Mouse (Mus musculus): Measurements from ENCODE around the gene BC025920. TPM values are rescaled to one million over a fixed set of nuclear protein-coding genes. Genes with fewer than 3 reads are reported as not detected.

Gene BC025920
- polyA plus RNA-seq (2015; fragmentation: Nextera tagmentation; extraction: Ambion mirVana) = 1.7 and 2.1 TPM in 2 replicates

GRCm38 (mm10) chr10:81605974-81606751 is at the start of gene BC025920:
Gene BC025920, plus strand, starts transcription at chr10:81606270.
- Histone ChIP-seq H3K4me2 (peak within 1 kb of the TSS; percentile 71), H3K9ac (peak within 1 kb of the TSS; percentile 50), H3K27ac (replicated peaks) (peak within 1 kb of the TSS; percentile 88), H3K9me3 (no peaks in the 10 kb centered on the region), H3K36me3 (no peaks in the 10 kb centered on the region), H3K4me3 (peak within 1 kb of the TSS; percentile 48), H3K27me3 (peaks cover 8% of the 10 kb centered on the region; the same call in 1 of the 2 replicates), H3K4me1 (replicated peaks) (peaks cover 34% of the 10 kb centered on the region)
- WGBS = under 1% methylated on average over 39 of the region's 39 CpGs
- peak; percentile 92 for ATAC-seq (ENCODE audit: low FRiP score, low read depth)

- Histone ChIP-seq H3K27me3 (no peaks in the 10 kb centered on the region), H3K4me2 (no peak overlapping the region), H3K4me1 (replicated peaks) (peaks cover 27% of the 10 kb centered on the region), H3K27ac (replicated peaks) (no peak overlapping the region), H3K4me3 (no peak overlapping the region), H3K9me3 (no peaks in the 10 kb centered on the region), H3K9ac (no peak overlapping the region), H3K36me3 (no peaks in the 10 kb centered on the region)
- 77% methylated on average over 3 of the region's 3 CpGs for WGBS
- ATAC-seq (ENCODE audit: low FRiP score, low read depth) = no peak
Observed at GRCm38 (mm10) chr10:81556282-81556681, 49.8 kb upstream of the BC025920 start.

- Histone ChIP-seq H3K27ac (replicated peaks) (no peak overlapping the region), H3K4me1 (replicated peaks) (peaks cover 30% of the 10 kb centered on the region), H3K9ac (no peak overlapping the region), H3K4me2 (no peak overlapping the region), H3K4me3 (no peak overlapping the region), H3K27me3 (no peaks in the 10 kb centered on the region), H3K36me3 (no peaks in the 10 kb centered on the region), H3K9me3 (no peaks in the 10 kb centered on the region)
- no peak for ATAC-seq (ENCODE audit: low FRiP score, low read depth)
- 79% methylated on average over 1 of the region's 1 CpGs for WGBS
Observed at GRCm38 (mm10) chr10:81557491-81557890, 48.6 kb upstream of the BC025920 start.

DNA sequence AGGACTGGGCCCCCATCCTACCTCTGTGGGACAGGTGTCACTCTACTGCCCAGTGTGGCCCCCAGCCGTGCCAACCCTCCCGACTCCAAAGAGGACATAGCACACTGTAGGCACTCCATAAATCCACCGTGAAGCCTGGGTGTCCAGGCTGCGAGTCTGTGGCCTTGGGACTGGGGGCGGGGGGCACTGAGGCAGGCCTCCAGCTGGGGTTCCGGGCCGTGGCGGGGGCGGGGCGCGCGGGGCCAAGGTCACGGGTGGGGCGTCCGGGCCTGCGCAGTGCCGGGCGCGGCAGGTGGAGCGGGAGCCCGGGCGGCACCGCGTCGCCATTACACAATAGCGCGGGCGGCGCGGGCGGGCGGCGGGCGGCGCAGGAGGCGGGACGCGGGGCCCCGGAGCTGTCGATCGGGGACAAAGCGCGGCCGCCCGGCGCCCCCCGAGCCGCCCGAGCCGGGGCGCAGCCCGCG is 46.9 kb upstream of the BC025920 start, which contains the start of gene Aes:
Gene Aes (plus strand): TSS at position 326 of the 464 bp plus-strand sequence.
- Histone ChIP-seq H3K9me3 (no peaks in the 10 kb centered on the region), H3K27ac (replicated peaks) (peak within 1 kb of the TSS; percentile 90), H3K4me3 (peak within 1 kb of the TSS; percentile 93), H3K27me3 (no peaks in the 10 kb centered on the region), H3K9ac (peak within 1 kb of the TSS; percentile 100), H3K4me1 (replicated peaks) (peaks cover 45% of the 10 kb centered on the region), H3K36me3 (no peaks in the 10 kb centered on the region), H3K4me2 (peak within 1 kb of the TSS; percentile 93)
- 2% methylated on average over 16 of the region's 53 CpGs for WGBS
- ATAC-seq (ENCODE audit: low FRiP score, low read depth) = peak; percentile 71

DNA sequence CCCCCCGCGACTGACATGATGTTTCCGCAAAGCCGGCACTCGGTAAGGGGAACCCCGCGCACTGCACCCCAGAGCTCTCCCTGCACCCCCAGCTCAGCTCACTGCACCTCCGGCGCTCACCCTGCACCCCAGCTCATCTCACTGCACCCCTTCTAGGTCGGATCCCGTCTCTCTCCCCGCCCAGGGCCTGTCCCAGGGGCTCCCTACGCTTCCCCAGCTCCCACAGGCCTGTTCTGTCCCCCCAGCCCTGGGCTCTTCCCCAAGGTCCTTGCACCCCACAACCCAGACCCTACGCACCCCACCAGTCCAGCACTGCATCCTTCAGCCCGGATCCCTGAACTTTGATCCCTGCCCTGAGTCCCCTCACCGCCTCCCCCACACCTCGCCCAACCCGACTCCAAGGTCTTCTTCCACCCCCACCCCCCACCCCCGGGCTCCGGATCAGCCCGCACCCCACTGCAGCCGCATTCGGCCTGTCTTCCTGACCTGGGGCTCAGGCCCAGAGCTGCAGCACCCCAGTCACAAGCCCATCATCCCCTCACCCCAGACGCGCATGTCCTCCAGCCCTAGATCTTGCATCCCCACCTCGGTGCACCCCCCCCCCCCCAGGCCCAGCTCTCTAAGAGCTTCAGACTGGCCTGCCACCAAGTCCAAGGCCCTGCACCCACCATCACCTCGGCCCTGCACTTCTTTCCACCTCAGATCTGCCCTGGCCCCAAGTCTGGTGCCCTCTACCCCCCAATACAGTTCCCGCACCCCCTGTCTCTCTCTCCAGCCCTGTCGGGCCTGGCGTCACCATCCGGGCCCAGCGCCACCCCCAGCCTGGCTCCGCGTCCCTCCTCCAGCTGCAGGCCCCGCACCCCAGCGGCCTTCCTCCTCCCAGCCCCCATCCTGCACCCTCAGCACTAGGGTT is 46.2 kb upstream of the BC025920 start:
- Histone ChIP-seq H3K9me3 (no peaks in the 10 kb centered on the region), H3K27me3 (no peaks in the 10 kb centered on the region), H3K4me1 (replicated peaks) (peaks cover 52% of the 10 kb centered on the region), H3K27ac (replicated peaks) (peak overlapping the region; percentile 90), H3K9ac (peak overlapping the region; percentile 100), H3K36me3 (no peaks in the 10 kb centered on the region), H3K4me2 (peak overlapping the region; percentile 93), H3K4me3 (peak overlapping the region; percentile 93)
- 3% methylated on average over 25 of the region's 36 CpGs for WGBS
- peak; percentile 20 for ATAC-seq (ENCODE audit: low FRiP score, low read depth)

DNA sequence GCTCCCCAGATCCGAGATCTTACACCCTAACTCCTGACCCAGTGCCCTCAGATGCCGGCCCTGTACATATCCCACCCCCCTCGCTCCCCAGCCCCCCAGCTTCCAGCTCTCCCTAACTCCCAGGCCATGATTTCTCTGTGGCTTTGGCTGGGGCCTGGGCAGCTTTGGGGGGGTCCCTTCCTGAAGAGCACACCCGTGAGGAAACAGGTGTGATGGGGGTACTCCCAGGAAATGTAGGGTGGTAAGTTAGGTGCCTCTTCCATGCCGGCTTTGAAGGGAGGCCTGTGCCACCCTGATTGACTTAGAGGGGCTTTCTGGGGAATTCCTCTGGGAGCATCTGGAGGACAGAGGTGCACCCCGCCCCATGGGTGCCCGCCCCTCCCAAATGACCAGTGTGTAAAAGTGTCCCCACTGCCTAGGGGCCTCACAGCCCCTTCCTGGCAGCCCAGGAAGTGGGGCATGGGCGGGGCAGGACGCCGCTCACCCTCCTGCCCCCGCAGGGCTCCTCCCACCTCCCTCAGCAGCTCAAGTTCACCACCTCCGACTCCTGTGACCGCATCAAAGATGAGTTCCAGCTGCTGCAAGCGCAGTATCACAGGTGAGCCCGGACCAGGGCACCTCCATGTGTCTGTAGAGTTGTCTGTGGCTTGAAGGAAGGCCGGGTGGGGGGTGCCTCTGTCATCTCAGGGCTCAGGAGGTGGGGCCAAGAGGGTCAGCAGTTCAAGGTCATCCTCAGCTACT is 45.2 kb upstream of the BC025920 start:
- Histone ChIP-seq H3K36me3 (peaks cover 7% of the 10 kb centered on the region), H3K4me2 (peak overlapping the region; percentile 93), H3K4me1 (replicated peaks) (peaks cover 52% of the 10 kb centered on the region), H3K4me3 (peak overlapping the region; percentile 93), H3K27me3 (peaks cover 8% of the 10 kb centered on the region), H3K9ac (peak overlapping the region; percentile 100), H3K27ac (replicated peaks) (peak overlapping the region; percentile 90; the same call in 1 of the 2 replicates), H3K9me3 (no peaks in the 10 kb centered on the region)
- WGBS = 31% methylated on average over 16 of the region's 16 CpGs
- ATAC-seq (ENCODE audit: low FRiP score, low read depth) = peak; percentile 2; the same call in 1 of the 2 replicates

- Histone ChIP-seq H3K4me3 (no peak overlapping the region), H3K9ac (no peak overlapping the region), H3K4me2 (no peak overlapping the region), H3K4me1 (replicated peaks) (peaks cover 52% of the 10 kb centered on the region), H3K36me3 (peaks cover 11% of the 10 kb centered on the region), H3K27me3 (peaks cover 20% of the 10 kb centered on the region), H3K9me3 (no peaks in the 10 kb centered on the region), H3K27ac (replicated peaks) (no peak overlapping the region)
- ATAC-seq (ENCODE audit: low FRiP score, low read depth) = no peak
- WGBS = 83% methylated on average over 6 of the region's 6 CpGs
Observed at GRCm38 (mm10) chr10:81562411-81562810, 43.7 kb upstream of the BC025920 start.

DNA sequence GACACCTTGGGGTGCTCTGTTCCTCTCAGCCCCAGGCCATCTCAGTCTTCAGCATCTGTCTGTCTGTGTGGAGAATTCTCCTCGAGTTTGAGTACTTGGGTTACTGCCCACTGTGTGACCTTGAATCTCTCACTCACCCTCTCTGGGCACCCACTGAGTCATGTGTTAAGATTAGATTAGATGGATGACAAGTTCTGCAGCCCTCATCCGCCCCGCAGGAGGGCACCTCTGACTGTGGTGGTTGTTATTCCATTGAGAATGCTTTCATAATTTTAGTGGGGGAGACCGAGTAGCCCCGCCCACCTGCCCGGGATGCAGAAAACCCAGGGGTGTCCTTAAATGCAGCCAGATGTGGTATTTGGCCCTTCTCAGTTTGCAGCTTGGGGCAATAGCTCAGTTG is 42.6 kb upstream of the BC025920 start:
- Histone ChIP-seq H3K4me1 (replicated peaks) (peaks cover 55% of the 10 kb centered on the region), H3K9ac (no peak overlapping the region)

GRCm38 (mm10) chr10:81564216-81564615 is 41.9 kb upstream of the BC025920 start:
- no peak for ATAC-seq (ENCODE audit: low FRiP score, low read depth)
- H3K4me1 ChIP-seq (replicated peaks) = peaks cover 55% of the 10 kb centered on the region
- peaks cover 20% of the 10 kb centered on the region for H3K27me3 ChIP-seq
- no peaks in the 10 kb centered on the region for H3K9me3 ChIP-seq
- H3K4me3 ChIP-seq = peak overlapping the region; percentile 21
- H3K27ac ChIP-seq (replicated peaks) = no peak overlapping the region
- peak overlapping the region; percentile 43 for H3K4me2 ChIP-seq
- peaks cover 11% of the 10 kb centered on the region for H3K36me3 ChIP-seq
- peak overlapping the region; percentile 15; the same call in 1 of the 2 replicates for H3K9ac ChIP-seq
- WGBS = 3% methylated on average over 10 of the region's 10 CpGs

More for the DNA sequence above, 42.6 kb upstream of the BC025920 start:
- ATAC-seq (ENCODE audit: low FRiP score, low read depth) = no peak
- H3K4me3 ChIP-seq = no peak overlapping the region
- 54% methylated on average over 6 of the region's 6 CpGs for WGBS
- H3K9me3 ChIP-seq = no peaks in the 10 kb centered on the region
- H3K4me2 ChIP-seq = 0 out of 2 replicates have a peak overlapping the region, but pooled peaks have one; percentile 43
- H3K27me3 ChIP-seq = peaks cover 20% of the 10 kb centered on the region
- peaks cover 11% of the 10 kb centered on the region for H3K36me3 ChIP-seq
- no peak overlapping the region for H3K27ac ChIP-seq (replicated peaks)

GRCm38 (mm10) chr10:81564734-81565133 is 41.3 kb upstream of the BC025920 start:
- Histone ChIP-seq H3K9ac (no peak overlapping the region), H3K4me2 (no peak overlapping the region), H3K36me3 (peaks cover 11% of the 10 kb centered on the region), H3K9me3 (no peaks in the 10 kb centered on the region), H3K27ac (replicated peaks) (no peak overlapping the region), H3K4me3 (no peak overlapping the region), H3K27me3 (peaks cover 20% of the 10 kb centered on the region), H3K4me1 (replicated peaks) (peaks cover 60% of the 10 kb centered on the region)
- WGBS = 19% methylated on average over 9 of the region's 10 CpGs
- ATAC-seq (ENCODE audit: low FRiP score, low read depth) = no peak

Data from hindbrain, embryonic 15.5 days (tissue).